Mouse (Mus musculus) left cerebral cortex, adult 6 months (tissue): Measurements from ENCODE around the gene Gja3. TPM values are rescaled to one million over a fixed set of nuclear protein-coding genes. Genes with fewer than 3 reads are reported as not detected.

Experiments used
- long read RNA-seq, 2 experiments: library from polyadenylated mRNA; unstranded; transcript quantifications; one replicate each; pipeline ENCODE4 v2.0.0; 2019 to 2020
- polyA plus RNA-seq: library from polyadenylated mRNA; unstranded; fragments of <200 nt; fragmentation: Nextera tagmentation; gene quantifications from 2 replicates; pipeline ENCODE4 v1.2.3, GENCODE M21; 2021

The Gja3 gene
- 0.06 and 0.07 TPM in 2 replicates for polyA plus RNA-seq
- long read RNA-seq, experiment 1, partial matches to known transcripts: 0 of 3 reads
- long read RNA-seq, experiment 1, other reads (novel, unspliced or antisense): 0 of 3 reads
- long read RNA-seq, experiment 2: 0 reads

DNA sequence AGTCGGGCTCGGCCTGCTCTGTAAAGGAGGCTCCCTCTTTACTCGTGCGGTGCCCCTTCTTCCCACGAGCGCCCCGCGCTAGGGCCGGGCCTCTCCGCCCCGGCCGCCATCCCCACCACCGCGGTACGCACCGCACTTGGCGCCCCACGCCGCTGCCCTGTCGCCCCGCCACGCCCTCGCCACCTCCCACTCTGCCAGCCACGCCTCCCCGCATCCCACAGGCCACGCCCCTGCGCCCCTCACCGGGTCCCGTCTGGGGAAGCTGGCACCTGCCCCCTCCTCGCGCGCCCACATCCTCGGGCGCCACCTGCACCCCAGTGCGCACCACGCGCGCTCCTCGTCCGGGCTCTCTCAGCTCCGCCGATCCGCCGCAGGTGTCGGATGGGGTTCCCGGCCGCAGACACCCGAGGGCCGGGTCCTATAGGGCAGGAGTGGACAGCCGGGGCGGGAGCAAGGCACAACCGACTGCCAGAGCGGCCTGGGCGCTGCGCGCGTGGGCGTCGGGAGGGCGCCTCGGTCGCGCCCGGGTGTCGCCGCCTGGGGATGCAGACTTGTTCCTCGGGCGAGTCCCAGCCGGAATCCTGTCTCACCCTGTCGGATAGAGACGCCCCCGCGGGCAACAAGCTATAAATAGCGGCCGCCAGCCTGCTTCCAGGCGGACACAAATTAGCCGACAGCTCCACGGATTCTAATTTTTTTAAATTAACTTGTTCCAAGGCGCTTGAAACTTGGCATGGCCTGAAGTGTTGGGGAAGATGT, at the start of gene Gja3:
Gja3 (minus strand) TSS at position 538 of the 759 bp plus-strand sequence.

DNA sequence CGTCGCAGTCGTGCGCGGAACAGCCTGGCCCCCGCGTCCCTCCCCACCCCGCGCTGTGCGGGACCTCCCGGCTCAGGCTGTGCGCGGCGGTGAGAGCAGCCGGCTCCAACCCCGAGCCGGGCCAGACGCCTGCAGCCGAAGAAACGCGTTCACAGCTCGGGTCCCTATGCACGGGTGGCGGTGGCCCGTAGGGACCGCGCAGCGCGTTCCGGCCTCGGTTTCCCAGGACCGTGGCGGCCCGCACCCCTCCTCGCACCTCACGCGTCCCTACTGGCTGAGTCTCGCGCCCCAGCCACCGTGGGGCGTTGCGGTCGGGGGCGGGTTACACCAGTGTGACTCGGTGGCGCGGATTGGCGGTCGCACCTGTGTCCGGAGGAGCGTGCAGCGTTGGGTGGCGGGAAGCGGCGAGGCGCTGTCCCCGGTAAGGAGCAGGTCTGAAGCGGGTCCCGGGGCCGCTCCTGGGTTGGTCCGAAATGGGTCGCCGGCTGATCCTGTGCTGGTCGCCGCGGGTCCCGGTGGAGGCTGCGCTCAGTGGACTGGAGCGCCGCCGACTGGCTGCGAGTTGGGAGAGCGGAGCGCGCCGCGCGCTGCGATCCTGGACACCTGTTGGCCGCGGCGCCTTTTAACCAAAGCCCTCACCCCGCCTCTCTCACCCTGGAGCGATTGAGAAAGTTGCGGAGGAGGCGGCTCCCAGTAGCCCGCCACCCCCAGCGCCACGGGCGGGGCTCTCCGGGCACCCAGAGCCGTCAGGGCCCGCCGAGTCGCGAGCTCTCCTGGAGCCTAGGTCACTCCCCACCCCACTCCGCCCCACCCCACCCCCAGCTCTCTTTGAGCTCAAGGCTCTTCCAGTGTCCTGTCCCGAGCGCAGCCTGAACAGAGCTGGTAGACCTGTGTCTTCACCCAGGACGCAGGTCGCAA, 46.5 kb upstream of the Gja3 start, which contains the start of gene Gjb2:
Gjb2 (minus strand) TSS at position 597 of the 918 bp plus-strand sequence.

Other genes starting within 250 kb of the Gja3 start
- 10.9 and 12.7 TPM in 2 replicates for gene Zmym5, start 246.4 kb downstream of the Gja3 start, polyA plus RNA-seq
- 15.7 and 21.7 TPM in 2 replicates for gene Zmym2, start 171.4 kb downstream of the Gja3 start, polyA plus RNA-seq
- 4.8 and 6.9 TPM in 2 replicates for gene Gjb2, start 46.6 kb upstream of the Gja3 start, polyA plus RNA-seq
- gene Gm4491, start 57.8 kb upstream of the Gja3 start, polyA plus RNA-seq: 0.41 and 0.43 TPM in 2 replicates
- 94.4 and 113 TPM in 2 replicates for gene Gjb6, start 75.5 kb upstream of the Gja3 start, polyA plus RNA-seq